Mouse (Mus musculus) layer of hippocampus, adult 6 months (tissue): ENCODE results near the gene Clip4. TPM values are rescaled to one million over a fixed set of nuclear protein-coding genes. Genes with fewer than 3 reads are reported as not detected.

Experiments
- long read RNA-seq, 2 experiments: library from polyadenylated mRNA; unstranded; transcript quantifications; one replicate each; pipeline ENCODE4 v2.0.0; 2019 to 2020
- polyA plus RNA-seq: library from polyadenylated mRNA; unstranded; fragments of <200 nt; fragmentation: Nextera tagmentation; gene quantifications from 2 replicates; pipeline ENCODE4 v1.2.3, GENCODE M21; 2021

The Clip4 gene
- 14.4 and 15.8 TPM in 2 replicates for polyA plus RNA-seq
- long read RNA-seq, experiment 1, partial matches to known transcripts, result 18 of 52 reads
- long read RNA-seq, experiment 1, other reads (novel, unspliced or antisense), result 32 of 52 reads
- long read RNA-seq, experiment 2, partial matches to known transcripts, result 22 of 228 reads
- long read RNA-seq, experiment 2, other reads (novel, unspliced or antisense), result 206 of 228 reads

GRCm38 (mm10) chr17:71768173-71768572 is at the start of gene Clip4:
Gene Clip4, plus strand, starts transcription at chr17:71768473.

GRCm38 (mm10) chr17:71752831-71753230 is 15.4 kb upstream of the Clip4 start, which contains the start of gene Pcare:
Gene Pcare, minus strand, starts transcription at chr17:71752894.

Other genes with a start within 250 kb of the Clip4 start
- 0.11 and 0.34 TPM in 2 replicates for gene Ndc80, start 241.6 kb upstream of the Clip4 start, polyA plus RNA-seq
- 0.65 and 0.78 TPM in 2 replicates for gene Spdya, start 216.4 kb upstream of the Clip4 start, polyA plus RNA-seq
- 16.9 and 18.7 TPM in 2 replicates for gene Wdr43, start 152.6 kb upstream of the Clip4 start, polyA plus RNA-seq
- gene Togaram2, start 95.2 kb upstream of the Clip4 start, polyA plus RNA-seq, result 0.65 and 1.3 TPM in 2 replicates
- 0.03 and 0.06 TPM in 2 replicates for gene Pcare, start 15.6 kb upstream of the Clip4 start, polyA plus RNA-seq